Mouse (Mus musculus): ENCODE results near the gene Hes6. TPM values are rescaled to one million over a fixed set of nuclear protein-coding genes. Genes with fewer than 3 reads are reported as not detected.

The Hes6 gene
- polyA plus RNA-seq, 1 experiment, result 28.2 TPM

- Histone ChIP-seq H3K4me3 (replicated peaks; ENCODE audit: insufficient read depth, low read depth, low read length) (no peak overlapping the region), H3K4me1 (ENCODE audit: control insufficient read depth, insufficient read depth, low read length) (no peaks in the 10 kb centered on the region; the same call in 1 of the 2 replicates), H3K27me3 (ENCODE audit: control insufficient read depth, insufficient read depth, low read length) (no peaks in the 10 kb centered on the region), H3K27ac (ENCODE audit: insufficient read depth, low read length) (no peak overlapping the region)
- WGBS, result 96% methylated on average over 5 of the region's 5 CpGs
- no peak for DNase-seq
- TF ChIP-seq POLR2A (IDR thresholded peaks at IDR 0.05; ENCODE audit: borderline replicate concordance, insufficient read depth, low read length), result no peak
- TF ChIP-seq CTCF (IDR thresholded peaks at IDR 0.05; ENCODE audit: borderline replicate concordance, insufficient read depth, low read depth, low read length), result no peak
These were observed 23.5 kb downstream of the Hes6 start for GRCm38 (mm10) chr1:91390369-91390768.

DNA sequence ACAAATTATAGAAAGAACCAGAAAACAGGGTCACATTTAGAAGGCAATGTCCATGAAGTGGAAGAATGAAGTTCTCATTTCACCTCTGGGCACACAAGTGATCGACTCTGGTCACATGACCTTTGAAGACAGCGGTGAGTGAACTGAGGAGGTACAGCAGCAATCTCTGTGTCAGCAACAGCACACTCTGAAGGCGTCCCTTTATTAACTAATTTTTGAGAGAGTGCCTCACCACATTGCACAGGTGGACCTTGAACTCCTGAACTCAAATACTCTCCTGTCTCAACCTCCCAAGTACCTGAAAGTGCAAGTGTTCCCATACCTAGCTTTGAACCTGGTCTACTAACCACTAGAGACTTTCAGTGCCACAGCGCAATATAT, 32.8 kb downstream of the Hes6 start:
- WGBS, result 92% methylated on average over 4 of the region's 4 CpGs
- Histone ChIP-seq H3K4me3 (replicated peaks; ENCODE audit: insufficient read depth, low read depth, low read length) (no peak overlapping the region), H3K4me1 (ENCODE audit: control insufficient read depth, insufficient read depth, low read length) (no peaks in the 10 kb centered on the region), H3K27me3 (ENCODE audit: control insufficient read depth, insufficient read depth, low read length) (no peaks in the 10 kb centered on the region), H3K27ac (ENCODE audit: insufficient read depth, low read length) (no peak overlapping the region)
- no peak for DNase-seq
- TF ChIP-seq CTCF (IDR thresholded peaks at IDR 0.05; ENCODE audit: borderline replicate concordance, insufficient read depth, low read depth, low read length) (no peak), POLR2A (IDR thresholded peaks at IDR 0.05; ENCODE audit: borderline replicate concordance, insufficient read depth, low read length) (no peak)

GRCm38 (mm10) chr1:91380453-91381090, 33.3 kb downstream of the Hes6 start:
- no peak overlapping the region for H3K27ac ChIP-seq (ENCODE audit: insufficient read depth, low read length)
- TF ChIP-seq CTCF (IDR thresholded peaks at IDR 0.05; ENCODE audit: borderline replicate concordance, insufficient read depth, low read depth, low read length) (peak; percentile 78), POLR2A (IDR thresholded peaks at IDR 0.05; ENCODE audit: borderline replicate concordance, insufficient read depth, low read length) (no peak)
- 58% methylated on average over 7 of the region's 7 CpGs for WGBS
- H3K27me3 ChIP-seq (ENCODE audit: control insufficient read depth, insufficient read depth, low read length), result no peaks in the 10 kb centered on the region
- DNase-seq, result peak; percentile 55 to 67
- no peaks in the 10 kb centered on the region for H3K4me1 ChIP-seq (ENCODE audit: control insufficient read depth, insufficient read depth, low read length)
- no peak overlapping the region for H3K4me3 ChIP-seq (replicated peaks; ENCODE audit: insufficient read depth, low read depth, low read length)

- Histone ChIP-seq H3K4me1 (ENCODE audit: control insufficient read depth, insufficient read depth, low read length) (no peaks in the 10 kb centered on the region), H3K27ac (ENCODE audit: insufficient read depth, low read length) (no peak overlapping the region), H3K4me3 (replicated peaks; ENCODE audit: insufficient read depth, low read depth, low read length) (no peak overlapping the region), H3K27me3 (ENCODE audit: control insufficient read depth, insufficient read depth, low read length) (no peaks in the 10 kb centered on the region)
- DNase-seq, result no peak
- TF ChIP-seq CTCF (IDR thresholded peaks at IDR 0.05; ENCODE audit: borderline replicate concordance, insufficient read depth, low read depth, low read length) (no peak), POLR2A (IDR thresholded peaks at IDR 0.05; ENCODE audit: borderline replicate concordance, insufficient read depth, low read length) (no peak)
- 69% methylated on average over 6 of the region's 6 CpGs for WGBS
These were observed 40.4 kb downstream of the Hes6 start for GRCm38 (mm10) chr1:91373414-91373835.

DNA sequence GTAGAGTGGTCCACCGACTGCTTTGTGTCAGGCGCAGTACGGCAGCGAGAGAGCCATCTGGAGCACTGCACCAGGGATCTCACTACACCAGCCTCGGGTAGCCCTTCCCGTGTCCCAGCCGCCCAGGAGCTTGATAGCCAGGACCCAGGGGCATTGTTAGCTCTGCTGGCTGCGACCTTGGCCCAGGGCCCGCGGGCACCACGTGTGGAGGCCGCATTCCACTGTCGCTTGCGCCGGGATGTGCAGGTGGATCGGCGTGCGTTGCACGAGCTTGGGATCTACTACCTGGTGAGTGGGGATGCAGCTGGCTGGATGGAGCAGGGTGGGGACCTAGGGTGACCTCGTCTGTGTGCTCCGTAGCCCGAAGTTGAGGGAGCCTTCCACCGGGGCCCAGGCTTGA, 43.8 kb downstream of the Hes6 start:
- no peak overlapping the region for H3K27ac ChIP-seq (ENCODE audit: insufficient read depth, low read length)
- 72% methylated on average over 23 of the region's 23 CpGs for WGBS
- H3K4me3 ChIP-seq (replicated peaks; ENCODE audit: insufficient read depth, low read depth, low read length), result no peak overlapping the region
- no peak for TF ChIP-seq CTCF (IDR thresholded peaks at IDR 0.05; ENCODE audit: borderline replicate concordance, insufficient read depth, low read depth, low read length)
- no peak for TF ChIP-seq POLR2A (IDR thresholded peaks at IDR 0.05; ENCODE audit: borderline replicate concordance, insufficient read depth, low read length)
- no peaks in the 10 kb centered on the region; the same call in 1 of the 2 replicates for H3K27me3 ChIP-seq (ENCODE audit: control insufficient read depth, insufficient read depth, low read length)
- no peaks in the 10 kb centered on the region for H3K4me1 ChIP-seq (ENCODE audit: control insufficient read depth, insufficient read depth, low read length)
- DNase-seq, result no peak

DNA sequence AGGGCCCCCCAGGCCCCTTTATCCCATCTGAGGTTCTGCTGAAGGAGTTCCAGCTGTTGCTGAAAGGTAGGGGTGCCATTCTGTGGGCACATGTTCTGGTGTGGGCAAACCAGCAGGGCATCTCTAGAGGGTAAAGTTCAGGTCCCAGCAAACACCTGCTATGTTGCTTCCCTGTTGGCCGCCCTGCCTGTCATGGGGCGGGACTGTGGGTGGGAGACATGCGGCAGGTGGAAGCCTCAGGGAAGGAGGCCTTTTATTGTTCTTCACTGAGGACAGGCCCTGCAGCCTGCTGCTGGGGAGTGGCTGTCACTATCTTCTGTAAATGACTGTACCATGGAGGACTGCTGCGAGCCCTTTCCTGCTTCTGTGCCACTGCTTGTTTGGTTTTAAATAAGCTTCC, 44.4 kb downstream of the Hes6 start:
- no peak overlapping the region for H3K27ac ChIP-seq (ENCODE audit: insufficient read depth, low read length)
- H3K27me3 ChIP-seq (ENCODE audit: control insufficient read depth, insufficient read depth, low read length), result no peaks in the 10 kb centered on the region; the same call in 1 of the 2 replicates
- DNase-seq, result no peak
- H3K4me1 ChIP-seq (ENCODE audit: control insufficient read depth, insufficient read depth, low read length), result no peaks in the 10 kb centered on the region
- H3K4me3 ChIP-seq (replicated peaks; ENCODE audit: insufficient read depth, low read depth, low read length), result no peak overlapping the region
- 70% methylated on average over 4 of the region's 4 CpGs for WGBS
- TF ChIP-seq CTCF (IDR thresholded peaks at IDR 0.05; ENCODE audit: borderline replicate concordance, insufficient read depth, low read depth, low read length), result no peak
- TF ChIP-seq POLR2A (IDR thresholded peaks at IDR 0.05; ENCODE audit: borderline replicate concordance, insufficient read depth, low read length), result no peak

GRCm38 (mm10) chr1:91367295-91367694, 46.5 kb downstream of the Hes6 start:
- H3K4me3 ChIP-seq (replicated peaks; ENCODE audit: insufficient read depth, low read depth, low read length), result no peak overlapping the region
- TF ChIP-seq POLR2A (IDR thresholded peaks at IDR 0.05; ENCODE audit: borderline replicate concordance, insufficient read depth, low read length), result no peak
- no peak for TF ChIP-seq CTCF (IDR thresholded peaks at IDR 0.05; ENCODE audit: borderline replicate concordance, insufficient read depth, low read depth, low read length)
- WGBS, result 100% methylated on average over 3 of the region's 3 CpGs
- no peak overlapping the region for H3K27ac ChIP-seq (ENCODE audit: insufficient read depth, low read length)
- H3K27me3 ChIP-seq (ENCODE audit: control insufficient read depth, insufficient read depth, low read length), result no peaks in the 10 kb centered on the region; the same call in 1 of the 2 replicates
- no peak for DNase-seq
- no peaks in the 10 kb centered on the region for H3K4me1 ChIP-seq (ENCODE audit: control insufficient read depth, insufficient read depth, low read length)

Measured in cerebellum, adult 2 months (tissue).